27 mouse cellular contexts compared by ENCODE assay signal in genomic region chr6:147729721-147730120, GRCm38 (mm10).
"Had no signal": no experiment of that assay in that cellular context is flagged by ENCODE, and none has a peak within 500 bp of the region (broad histone marks: within the 10 kb centered on the region; RNA-seq: fewer than 3 reads in every experiment).

No protein-coding gene starts in this region.

- ATAC-seq: hindbrain, postnatal 0 days; intestine, embryonic 16.5 days had no signal

- H3K27me3 ChIP-seq: heart, embryonic 13.5 days; heart, embryonic 15.5 days; hindbrain, embryonic 13.5 days; hindbrain, embryonic 15.5 days; kidney, embryonic 15.5 days; limb, embryonic 12.5 days; liver, embryonic 13.5 days had no signal

- H3K9me3 ChIP-seq: heart, embryonic 13.5 days; heart, embryonic 15.5 days; hindbrain, embryonic 13.5 days; hindbrain, embryonic 15.5 days; kidney, embryonic 15.5 days; limb, embryonic 10.5 days; limb, embryonic 12.5 days; liver, embryonic 13.5 days had no signal

- H3K27ac ChIP-seq: gastrocnemius, adult 2 months; heart, embryonic 13.5 days; heart, embryonic 15.5 days; hindbrain, embryonic 13.5 days; hindbrain, embryonic 15.5 days; hindbrain, postnatal 0 days; kidney, embryonic 15.5 days; layer of hippocampus, adult 2 months; left cerebral cortex, adult 2 months; limb, embryonic 10.5 days; limb, embryonic 12.5 days; liver, embryonic 13.5 days had no signal

- DNase-seq: gastrocnemius, adult 2 months; gastrocnemius, postnatal 10 days; gastrocnemius, postnatal 36 days; heart, adult 18-20 months; heart, postnatal 14 days; heart, postnatal 36 days; kidney, adult 11 months; kidney, adult 2 months; kidney, adult 9 months; kidney, postnatal 10 days; kidney, postnatal 25 days; kidney, postnatal 4 days; liver; liver, embryonic 13.5 days had no signal

- H3K9ac ChIP-seq: heart, embryonic 13.5 days; heart, embryonic 15.5 days; hindbrain, embryonic 13.5 days; hindbrain, embryonic 15.5 days; kidney, embryonic 15.5 days; limb, embryonic 12.5 days; liver, embryonic 13.5 days had no signal

- H3K4me2 ChIP-seq: heart, embryonic 11.5 days; heart, embryonic 13.5 days; heart, embryonic 15.5 days; hindbrain, embryonic 13.5 days; hindbrain, embryonic 15.5 days; kidney, embryonic 15.5 days; limb, embryonic 12.5 days; liver, embryonic 11.5 days; liver, embryonic 13.5 days had no signal

- H3K4me3 ChIP-seq: gastrocnemius, adult 2 months; heart, embryonic 13.5 days; heart, embryonic 15.5 days; hindbrain, embryonic 13.5 days; hindbrain, embryonic 15.5 days; kidney, embryonic 15.5 days; layer of hippocampus, adult 2 months; left cerebral cortex, adult 2 months; limb, embryonic 10.5 days; limb, embryonic 12.5 days; liver, embryonic 13.5 days had no signal

- H3K4me1 ChIP-seq: hindbrain, embryonic 13.5 days; hindbrain, embryonic 15.5 days; kidney, embryonic 15.5 days; limb, embryonic 10.5 days; limb, embryonic 12.5 days; liver, embryonic 13.5 days had no signal

- H3K36me3 ChIP-seq: heart, embryonic 13.5 days; heart, embryonic 15.5 days; hindbrain, embryonic 13.5 days; hindbrain, embryonic 15.5 days; kidney, embryonic 15.5 days; limb, embryonic 10.5 days; limb, embryonic 12.5 days; liver, embryonic 13.5 days had no signal
